Mouse (Mus musculus) hindbrain, embryonic 13.5 days (tissue): ENCODE measurements around the gene Krt8. TPM values are rescaled to one million over a fixed set of nuclear protein-coding genes. Genes with fewer than 3 reads are reported as not detected.

Experiments
- ATAC-seq: fragments of 200-750 bp; cut with Nextera tagmentation; 2 replicates; pipeline ENCODE4 v1.8.0; 2017; ENCODE audit warnings: moderate TSS enrichment; ENCODE audit not compliant: low FRiP score
- H3K27ac ChIP-seq: fragments of 300-500 bp; sonication (generic); 2 replicates; pipeline ENCODE4 v1.5.1; 2015; ENCODE audit warnings: inconsistent platforms, mild to moderate bottlenecking, moderate library complexity
- H3K27me3 ChIP-seq: fragments of 300-500 bp; sonication (generic); 2 replicates; pipeline ENCODE4 v1.6.1; 2015; ENCODE audit warnings: mild to moderate bottlenecking, inconsistent platforms
- H3K36me3 ChIP-seq: fragments of 300-500 bp; sonication (generic); 2 replicates; pipeline ENCODE4 v1.6.1; 2015; ENCODE audit warnings: mild to moderate bottlenecking, inconsistent platforms
- H3K4me1 ChIP-seq: fragments of 300-500 bp; sonication (generic); replicated peaks from 2 replicates; pipeline ENCODE4 v1.6.1; 2015; ENCODE audit warnings: inconsistent platforms
- H3K4me2 ChIP-seq: fragments of 300-500 bp; sonication (generic); 2 replicates; pipeline ENCODE4 v1.6.1; 2015; ENCODE audit warnings: inconsistent platforms, mild to moderate bottlenecking, moderate library complexity
- H3K4me3 ChIP-seq: fragments of 300-500 bp; sonication (generic); 2 replicates; pipeline ENCODE4 v1.5.1; 2015; ENCODE audit warnings: mild to moderate bottlenecking, inconsistent platforms
- H3K9ac ChIP-seq: fragments of 300-500 bp; sonication (generic); 2 replicates; pipeline ENCODE4 v1.6.1; 2015; ENCODE audit warnings: mild to moderate bottlenecking, inconsistent platforms
- H3K9me3 ChIP-seq: fragments of 300-500 bp; sonication (generic); 2 replicates; pipeline ENCODE4 v1.6.1; 2016; ENCODE audit warnings: inconsistent platforms
- WGBS: fragments of 180-500 bp; shearing (Covaris S2); methylation state at CpG from one replicate; pipeline ENCODE4 v1.1.7; 2015; 5-methylcytosine and 5-hydroxymethylcytosine counted together
- polyA plus RNA-seq: library from polyadenylated mRNA; unstranded; fragments of >200 nt; fragmentation: Nextera tagmentation; extraction: Ambion mirVana; gene quantifications from 2 replicates; pipeline ENCODE4 v1.2.1, GENCODE M21; 2015

The Krt8 gene
- 4.0 and 6.2 TPM in 2 replicates for polyA plus RNA-seq

DNA sequence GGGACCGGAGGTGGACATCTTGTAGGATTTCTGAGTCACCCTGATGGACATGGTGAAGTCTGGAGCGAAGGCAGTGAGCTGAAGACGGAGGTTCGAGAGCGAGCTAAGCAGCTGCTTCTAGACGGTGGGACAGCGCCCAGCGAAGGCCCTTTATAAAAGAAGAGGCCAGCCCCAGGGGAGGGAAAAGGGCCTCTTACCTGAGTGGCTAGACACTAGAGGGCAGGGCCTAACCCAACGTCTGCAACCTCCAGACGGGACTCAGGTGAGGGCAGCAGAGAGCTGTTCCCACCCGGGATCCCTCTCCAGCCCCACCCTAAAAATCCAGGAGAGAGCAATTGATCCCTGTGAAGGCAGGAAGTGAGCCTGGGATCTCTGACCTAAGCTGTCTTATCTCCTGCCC is at the start of gene Krt8:
TSS of gene Krt8 (minus strand) at position 294 of the 400 bp plus-strand sequence.
- Histone ChIP-seq H3K27ac (no peak within 1 kb of the TSS), H3K4me2 (peak within 1 kb of the TSS; percentile 49), H3K27me3 (peaks cover 66% of the 10 kb centered on the region), H3K4me1 (peaks cover 43% of the 10 kb centered on the region), H3K36me3 (no peaks in the 10 kb centered on the region), H3K9ac (no peak within 1 kb of the TSS), H3K9me3 (no peaks in the 10 kb centered on the region), H3K4me3 (peak within 1 kb of the TSS; percentile 23)
- ATAC-seq, result no peak
- WGBS, result 17% methylated on average over 11 of the region's 11 CpGs

DNA sequence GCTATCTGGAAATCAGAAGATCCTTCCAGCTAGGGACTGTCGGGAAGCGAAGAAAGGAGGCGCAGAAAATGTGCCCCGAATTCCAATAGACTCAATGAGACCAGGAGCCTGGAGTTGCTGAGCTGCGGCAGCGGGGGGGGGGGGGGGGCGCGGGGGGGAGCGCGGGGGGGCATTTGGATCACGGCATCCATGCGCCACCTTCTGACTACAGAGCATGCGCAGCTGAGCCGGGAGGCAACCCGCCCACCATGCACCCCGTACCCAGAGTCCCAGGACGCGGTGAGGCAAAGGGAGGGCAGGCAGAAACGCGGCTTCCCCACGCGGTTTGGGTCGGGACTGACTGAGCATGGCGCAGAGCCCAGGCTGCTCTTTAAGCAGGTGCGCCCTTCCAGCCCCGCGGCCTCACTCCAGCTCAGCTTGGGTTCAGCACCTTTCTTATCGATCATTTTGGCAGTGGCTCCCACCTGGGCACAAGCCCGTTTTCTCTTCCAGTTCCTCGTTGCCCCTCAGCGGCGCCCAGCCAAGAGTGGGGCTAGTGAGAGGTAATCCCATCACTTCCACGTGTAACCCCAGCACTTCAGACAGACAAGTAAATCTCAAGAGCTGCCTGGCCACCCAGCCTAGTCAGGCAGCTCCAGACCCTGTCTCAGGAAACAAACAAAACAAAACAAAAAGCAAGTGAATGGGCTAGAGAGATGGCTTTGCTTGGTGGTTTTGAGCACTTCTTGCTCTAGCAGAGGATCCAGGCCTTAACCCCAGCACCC is 47.8 kb upstream of the Krt8 start:
- Histone ChIP-seq H3K36me3 (no peaks in the 10 kb centered on the region), H3K4me1 (peaks cover 7% of the 10 kb centered on the region; the same call in 1 of the 2 replicates), H3K27ac (peak overlapping the region; percentile 82), H3K9ac (peak overlapping the region; percentile 78), H3K27me3 (no peaks in the 10 kb centered on the region), H3K4me3 (peak overlapping the region; percentile 54), H3K9me3 (no peaks in the 10 kb centered on the region), H3K4me2 (peak overlapping the region; percentile 75)
- under 1% methylated on average over 27 of the region's 33 CpGs for WGBS
- peak; percentile 91 for ATAC-seq

DNA sequence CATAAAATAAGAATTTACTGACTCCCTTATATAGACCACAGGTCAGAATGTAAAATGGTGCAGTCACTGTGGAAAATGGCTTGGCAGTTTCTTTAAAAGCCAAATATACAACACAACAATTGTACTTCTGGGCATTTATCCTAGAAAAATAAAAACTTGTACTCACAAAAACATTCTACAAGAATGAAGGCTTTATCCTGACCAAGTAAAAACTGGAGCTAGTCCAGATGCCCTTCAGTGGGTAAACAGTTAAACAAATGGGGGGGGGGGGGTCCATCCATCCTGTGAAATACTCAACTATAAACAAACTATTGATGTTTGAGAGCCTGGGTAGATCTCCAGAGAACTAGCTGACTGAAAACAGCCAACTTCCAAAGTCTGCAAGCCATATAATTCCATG is 45.6 kb upstream of the Krt8 start:
- no peak for ATAC-seq
- H3K4me2 ChIP-seq, result no peak overlapping the region
- H3K9ac ChIP-seq, result no peak overlapping the region

DNA sequence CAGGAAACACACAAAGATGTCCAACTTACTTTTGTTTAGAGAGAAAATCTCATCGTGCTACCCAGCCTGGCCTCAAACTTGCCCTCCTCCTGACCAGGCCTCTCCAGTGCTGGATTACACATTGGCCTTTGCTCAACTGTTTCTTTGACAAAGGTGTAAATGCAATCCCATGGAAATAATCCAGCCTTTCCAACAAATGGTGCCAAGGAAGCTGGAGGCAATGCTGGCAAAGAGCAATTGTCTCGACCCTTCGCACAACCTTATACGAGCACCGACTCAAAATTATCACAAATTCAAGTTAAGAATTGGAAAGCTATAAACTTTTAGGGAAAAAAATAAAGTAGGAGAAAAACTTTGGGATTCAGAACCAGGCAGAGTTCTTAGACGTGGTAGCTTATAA is 43.7 kb upstream of the Krt8 start:
- Histone ChIP-seq H3K4me3 (no peak overlapping the region), H3K4me2 (no peak overlapping the region), H3K27ac (no peak overlapping the region), H3K27me3 (no peaks in the 10 kb centered on the region), H3K4me1 (peaks cover 7% of the 10 kb centered on the region; the same call in 1 of the 2 replicates), H3K36me3 (no peaks in the 10 kb centered on the region), H3K9me3 (no peaks in the 10 kb centered on the region), H3K9ac (no peak overlapping the region)
- 91% methylated on average over 6 of the region's 6 CpGs for WGBS
- ATAC-seq, result no peak

More for the DNA sequence above, 45.6 kb upstream of the Krt8 start:
- no peaks in the 10 kb centered on the region for H3K27me3 ChIP-seq
- no peaks in the 10 kb centered on the region for H3K9me3 ChIP-seq
- H3K36me3 ChIP-seq, result no peaks in the 10 kb centered on the region
- H3K4me1 ChIP-seq, result peaks cover 7% of the 10 kb centered on the region; the same call in 1 of the 2 replicates
- no peak overlapping the region for H3K4me3 ChIP-seq
- H3K27ac ChIP-seq, result no peak overlapping the region

DNA sequence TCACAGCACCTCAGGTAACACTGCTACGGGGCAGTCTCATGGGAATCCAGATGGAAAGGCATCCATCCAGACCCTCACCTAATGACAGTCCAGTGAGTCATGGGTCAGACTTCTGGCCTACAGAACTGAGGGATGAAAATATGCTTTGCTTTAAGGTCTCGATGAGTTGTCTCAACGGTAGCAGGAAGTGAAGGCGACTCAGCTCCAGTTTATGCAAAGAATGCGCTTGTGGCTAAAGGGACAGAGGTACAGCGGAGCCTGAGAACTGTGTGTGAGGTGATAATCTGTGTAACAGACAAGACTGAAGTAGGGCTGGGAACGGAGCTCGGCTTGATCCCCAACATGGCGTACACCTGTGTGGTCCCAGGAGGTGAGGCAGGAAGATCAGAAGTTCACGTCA is 41.4 kb upstream of the Krt8 start:
- ATAC-seq, result no peak
- no peak overlapping the region for H3K4me3 ChIP-seq
- no peak overlapping the region for H3K27ac ChIP-seq
- H3K27me3 ChIP-seq, result no peaks in the 10 kb centered on the region
- no peaks in the 10 kb centered on the region for H3K9me3 ChIP-seq
- H3K4me2 ChIP-seq, result no peak overlapping the region
- H3K36me3 ChIP-seq, result no peaks in the 10 kb centered on the region
- WGBS, result 93% methylated on average over 10 of the region's 10 CpGs
- no peaks in the 10 kb centered on the region for H3K4me1 ChIP-seq
- no peak overlapping the region for H3K9ac ChIP-seq

DNA sequence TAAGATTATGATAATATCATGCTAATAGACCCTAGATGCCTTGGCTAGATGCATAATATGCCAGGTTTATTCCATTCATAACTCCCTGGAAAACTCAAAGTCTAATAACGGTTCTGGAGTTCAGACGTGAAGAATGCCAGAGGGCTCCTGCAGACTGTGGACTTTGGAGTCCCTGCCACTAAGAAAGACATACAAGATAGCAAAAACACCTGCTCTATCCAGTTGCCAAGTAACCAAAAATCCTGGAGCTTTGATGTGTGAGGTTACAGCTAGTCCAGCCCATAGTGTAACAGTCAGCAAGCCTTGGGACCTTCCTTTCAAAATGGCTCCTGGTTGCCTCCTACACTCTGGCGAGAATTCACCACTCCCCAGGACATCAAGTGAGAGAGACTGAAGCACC is 40.5 kb upstream of the Krt8 start:
- no peak overlapping the region for H3K4me3 ChIP-seq

DNA sequence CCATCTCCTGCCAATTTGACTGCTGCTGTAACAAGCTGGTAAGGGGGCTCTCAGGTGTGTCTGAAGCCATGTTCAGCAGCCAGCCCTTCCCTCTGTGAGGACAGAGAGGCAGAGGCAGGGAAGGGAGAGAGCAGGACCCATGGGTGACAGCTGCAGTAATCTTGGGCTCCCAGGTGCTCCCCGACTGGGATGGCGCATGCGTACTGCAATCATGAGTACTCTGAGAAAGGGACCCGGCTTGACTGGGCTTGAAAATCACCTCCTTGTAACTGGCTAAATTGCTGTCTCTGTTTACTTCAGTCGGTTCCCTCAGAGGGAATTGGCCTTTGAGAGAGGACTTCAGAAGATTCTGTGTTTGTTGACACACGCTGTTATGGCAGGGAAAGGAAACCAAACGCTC is 37.7 kb upstream of the Krt8 start:
- no peak for ATAC-seq
- H3K36me3 ChIP-seq, result no peaks in the 10 kb centered on the region
- no peak overlapping the region for H3K4me2 ChIP-seq
- no peaks in the 10 kb centered on the region for H3K4me1 ChIP-seq
- 85% methylated on average over 7 of the region's 7 CpGs for WGBS
- no peaks in the 10 kb centered on the region for H3K9me3 ChIP-seq
- no peak overlapping the region for H3K27ac ChIP-seq
- H3K9ac ChIP-seq, result no peak overlapping the region
- no peaks in the 10 kb centered on the region for H3K27me3 ChIP-seq
- H3K4me3 ChIP-seq, result no peak overlapping the region

More for the DNA sequence above, 40.5 kb upstream of the Krt8 start:
- ATAC-seq, result no peak
- Histone ChIP-seq H3K4me2 (no peak overlapping the region), H3K9me3 (no peaks in the 10 kb centered on the region), H3K4me1 (no peaks in the 10 kb centered on the region), H3K27ac (no peak overlapping the region), H3K27me3 (no peaks in the 10 kb centered on the region), H3K9ac (no peak overlapping the region), H3K36me3 (no peaks in the 10 kb centered on the region)
- WGBS, result 83% methylated on average over 3 of the region's 3 CpGs

DNA sequence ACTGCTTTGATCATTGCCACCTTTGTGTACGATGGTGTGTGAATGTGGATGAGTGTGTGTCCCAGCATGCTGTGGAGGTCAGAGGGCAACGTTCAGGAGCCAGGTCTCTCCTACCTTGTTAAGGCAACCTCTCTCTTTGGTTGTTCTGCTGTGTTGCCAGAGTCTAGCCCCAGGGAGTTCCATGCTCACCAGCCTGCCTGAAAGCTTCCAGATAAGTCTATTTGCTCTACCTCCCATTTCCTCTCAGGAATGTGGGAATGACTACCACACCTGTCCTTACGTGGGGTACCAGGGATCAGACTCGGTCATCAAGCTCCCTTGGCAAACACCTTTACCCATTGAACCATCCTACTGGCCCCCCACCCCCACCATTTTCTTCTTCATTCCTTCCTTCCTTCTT is 36.0 kb upstream of the Krt8 start:
- no peak overlapping the region for H3K4me3 ChIP-seq
- no peak overlapping the region for H3K9ac ChIP-seq
- no peak overlapping the region for H3K4me2 ChIP-seq
- H3K9me3 ChIP-seq, result no peaks in the 10 kb centered on the region
- H3K27ac ChIP-seq, result no peak overlapping the region
- H3K4me1 ChIP-seq, result no peaks in the 10 kb centered on the region
- 80% methylated on average over 4 of the region's 4 CpGs for WGBS
- no peaks in the 10 kb centered on the region for H3K36me3 ChIP-seq
- ATAC-seq, result no peak
- no peaks in the 10 kb centered on the region for H3K27me3 ChIP-seq

DNA sequence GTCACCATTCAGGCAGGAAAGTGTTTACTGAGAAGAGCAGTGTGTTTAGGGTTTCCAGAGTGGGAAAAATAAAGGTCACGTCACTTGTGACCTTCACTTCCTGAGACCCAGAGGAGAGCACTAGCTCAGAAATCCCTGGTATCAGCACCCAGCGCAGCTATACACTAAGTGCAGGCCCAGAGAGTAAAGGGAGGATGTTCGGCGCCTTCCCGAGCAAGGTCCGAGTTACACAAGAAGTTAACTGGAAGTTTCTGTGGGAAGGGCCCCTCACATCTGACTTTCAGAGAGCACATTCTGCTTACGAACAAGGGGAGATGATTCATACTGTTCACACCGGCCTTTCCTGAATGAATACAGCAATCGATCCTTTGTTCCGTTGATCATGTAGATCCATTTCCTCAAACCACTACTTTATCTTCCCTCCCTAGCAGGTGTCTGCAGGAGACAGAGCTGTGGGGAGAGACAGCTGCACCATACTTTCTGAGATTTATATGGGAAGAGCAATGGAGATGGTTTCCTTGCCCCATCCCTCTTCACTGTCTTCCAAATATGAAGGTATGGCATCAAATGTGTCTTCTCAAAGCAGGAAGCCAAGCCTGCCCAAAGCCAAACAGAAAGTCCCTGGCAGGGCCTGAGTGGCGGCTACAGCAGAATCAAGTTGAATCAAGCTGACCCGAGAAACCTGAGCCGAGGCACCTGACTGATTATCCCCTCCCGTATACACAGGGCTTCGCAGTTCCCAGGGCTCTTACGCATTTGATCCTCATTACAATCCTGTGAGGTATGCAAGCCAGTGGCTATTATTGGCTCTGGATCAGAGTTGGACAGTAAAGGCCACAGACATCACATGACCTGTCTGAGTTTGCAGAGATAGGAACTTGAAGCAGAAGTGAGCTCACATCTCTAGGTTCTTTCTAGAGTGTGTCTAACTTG is 30.1 kb upstream of the Krt8 start:
- ATAC-seq, result no peak
- Histone ChIP-seq H3K4me2 (no peak overlapping the region), H3K9ac (no peak overlapping the region), H3K9me3 (no peaks in the 10 kb centered on the region), H3K4me3 (no peak overlapping the region), H3K36me3 (no peaks in the 10 kb centered on the region), H3K4me1 (no peaks in the 10 kb centered on the region), H3K27me3 (peaks cover 15% of the 10 kb centered on the region), H3K27ac (no peak overlapping the region)
- 76% methylated on average over 16 of the region's 16 CpGs for WGBS

DNA sequence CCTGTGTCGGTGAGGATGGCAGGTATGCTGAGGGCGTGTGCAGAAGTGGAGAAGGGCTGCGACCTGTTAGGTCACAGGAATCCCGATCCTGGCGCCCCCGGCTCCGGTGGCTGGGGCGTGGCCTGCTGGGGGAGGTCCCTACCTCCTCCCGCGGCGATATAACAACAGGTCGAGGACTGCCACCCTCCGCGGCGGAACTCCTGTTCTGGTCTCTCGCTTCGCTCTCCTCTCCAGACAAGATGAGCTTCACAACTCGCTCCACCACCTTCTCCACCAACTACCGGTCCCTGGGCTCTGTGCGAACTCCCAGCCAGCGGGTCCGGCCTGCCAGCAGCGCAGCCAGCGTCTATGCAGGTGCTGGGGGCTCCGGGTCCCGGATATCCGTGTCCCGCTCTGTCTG is 23.8 kb upstream of the Krt8 start, which contains the start of gene Krt18:
TSS of gene Krt18 (plus strand) at position 141 of the 400 bp plus-strand sequence.
- Histone ChIP-seq H3K36me3 (no peaks in the 10 kb centered on the region), H3K9ac (peak within 1 kb of the TSS; percentile 19; the same call in 1 of the 2 replicates), H3K27ac (no peak within 1 kb of the TSS), H3K4me1 (peaks cover 23% of the 10 kb centered on the region), H3K4me2 (peak within 1 kb of the TSS; percentile 44), H3K4me3 (peak within 1 kb of the TSS; percentile 18), H3K9me3 (no peaks in the 10 kb centered on the region), H3K27me3 (peaks cover 75% of the 10 kb centered on the region)
- WGBS, result 3% methylated on average over 28 of the region's 28 CpGs
- no peak for ATAC-seq

DNA sequence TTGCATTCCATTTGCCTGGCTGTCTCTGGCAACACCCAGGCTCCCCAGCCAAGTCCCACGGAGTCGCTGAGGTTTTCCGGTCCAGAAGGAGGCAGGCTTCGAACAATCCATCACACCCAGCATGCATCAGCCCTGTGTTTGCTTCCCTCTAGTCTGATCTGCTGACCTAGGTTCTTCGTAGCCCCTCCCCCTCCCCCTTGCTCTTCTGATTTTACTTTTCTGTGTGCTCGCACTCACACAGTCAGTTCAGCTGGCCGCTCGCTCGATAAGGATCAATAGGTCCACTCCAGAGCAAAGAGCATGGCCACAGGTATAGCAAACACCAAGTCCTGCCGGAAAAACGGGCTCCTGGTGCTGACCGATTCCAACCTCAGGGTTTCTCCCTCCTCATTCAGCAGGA is 22.1 kb upstream of the Krt8 start:
- 9% methylated on average over 12 of the region's 12 CpGs for WGBS
- H3K27ac ChIP-seq, result no peak overlapping the region
- no peaks in the 10 kb centered on the region for H3K9me3 ChIP-seq
- H3K36me3 ChIP-seq, result no peaks in the 10 kb centered on the region
- H3K9ac ChIP-seq, result no peak overlapping the region
- H3K27me3 ChIP-seq, result peaks cover 74% of the 10 kb centered on the region
- peaks cover 26% of the 10 kb centered on the region for H3K4me1 ChIP-seq
- H3K4me3 ChIP-seq, result no peak overlapping the region
- no peak for ATAC-seq
- 0 out of 2 replicates have a peak overlapping the region, but pooled peaks have one; percentile 13 for H3K4me2 ChIP-seq

DNA sequence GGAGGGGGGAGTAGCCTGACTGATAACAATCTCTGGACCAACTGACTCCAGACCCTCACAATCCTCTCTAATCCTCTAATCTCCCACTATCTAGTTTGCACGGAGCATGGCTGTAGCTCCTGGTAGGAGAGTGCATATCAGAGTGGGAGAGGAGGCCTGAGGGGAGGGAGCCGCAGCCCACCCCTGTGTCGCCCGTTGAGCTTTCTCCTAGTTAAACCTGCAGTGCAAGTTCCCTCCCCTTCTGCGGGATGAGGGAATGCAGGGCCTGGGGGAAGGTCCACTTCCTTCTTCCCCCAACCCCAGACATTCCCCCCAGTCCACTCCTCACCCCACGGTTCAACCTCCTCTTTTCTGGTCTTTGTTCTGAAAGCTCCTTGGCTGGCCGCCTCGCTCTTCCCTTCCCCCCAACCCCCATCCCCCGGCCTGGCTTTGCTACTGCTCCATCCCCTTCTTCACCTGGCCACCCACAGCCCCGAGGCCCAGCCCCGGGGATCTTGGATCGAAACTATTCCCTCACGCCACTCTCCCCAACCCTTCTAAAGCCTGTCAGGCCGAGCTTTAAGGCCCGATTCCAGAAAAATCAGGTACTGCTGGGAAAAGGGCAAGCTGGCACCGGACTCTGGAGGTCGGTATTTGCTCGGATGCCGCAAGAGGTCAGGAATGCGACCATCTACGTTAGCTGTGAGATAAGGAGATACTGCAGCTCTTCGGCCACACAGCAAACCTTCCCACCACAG is 21.0 kb upstream of the Krt8 start:
- WGBS, result 7% methylated on average over 22 of the region's 22 CpGs
- Histone ChIP-seq H3K36me3 (no peaks in the 10 kb centered on the region), H3K27me3 (peaks cover 69% of the 10 kb centered on the region), H3K4me1 (peaks cover 26% of the 10 kb centered on the region), H3K4me2 (peak overlapping the region; percentile 31), H3K27ac (no peak overlapping the region), H3K9me3 (no peaks in the 10 kb centered on the region), H3K4me3 (no peak overlapping the region), H3K9ac (peak overlapping the region; percentile 39; the same call in 1 of the 2 replicates)
- no peak for ATAC-seq
